Mouse (Mus musculus): Measurements from ENCODE around the gene Fbxo21.

Fbxo21 gene

GRCm38 (mm10) chr5:117980921-117981320 is 4.4 kb downstream of the Fbxo21 start:
- DNase-seq (ENCODE audit: low spot score), result no peak

- DNase-seq (ENCODE audit: low spot score), result no peak
Measured at GRCm38 (mm10) chr5:117981943-117982342, 5.4 kb downstream of the Fbxo21 start.

- no peak for DNase-seq (ENCODE audit: low spot score)
Measured at GRCm38 (mm10) chr5:117986327-117986726, 9.8 kb downstream of the Fbxo21 start.

- DNase-seq (ENCODE audit: low spot score), result no peak
Measured at GRCm38 (mm10) chr5:117987891-117988290, 11.4 kb downstream of the Fbxo21 start.

- no peak for DNase-seq (ENCODE audit: low spot score)
Measured at GRCm38 (mm10) chr5:117988367-117988766, 11.8 kb downstream of the Fbxo21 start.

- no peak for DNase-seq (ENCODE audit: low spot score)
Measured at GRCm38 (mm10) chr5:117989773-117990172, 13.2 kb downstream of the Fbxo21 start.

- no peak for DNase-seq (ENCODE audit: low spot score)
Measured at GRCm38 (mm10) chr5:117990957-117991356, 14.4 kb downstream of the Fbxo21 start.

GRCm38 (mm10) chr5:117993550-117993949 is 17.0 kb downstream of the Fbxo21 start:
- DNase-seq (ENCODE audit: low spot score), result no peak

GRCm38 (mm10) chr5:117995372-117995901 is 18.9 kb downstream of the Fbxo21 start:
- DNase-seq (ENCODE audit: low spot score), result no peak

- DNase-seq (ENCODE audit: low spot score), result no peak
Measured at GRCm38 (mm10) chr5:117995911-117996310, 19.4 kb downstream of the Fbxo21 start.

- DNase-seq (ENCODE audit: low spot score), result no peak
Measured at GRCm38 (mm10) chr5:117996581-117996980, 20.1 kb downstream of the Fbxo21 start.

- DNase-seq (ENCODE audit: low spot score), result no peak
Measured at GRCm38 (mm10) chr5:117997434-117997970, 21.0 kb downstream of the Fbxo21 start.

- DNase-seq (ENCODE audit: low spot score), result no peak
Measured at GRCm38 (mm10) chr5:117999061-117999460, 22.5 kb downstream of the Fbxo21 start.

GRCm38 (mm10) chr5:117999584-117999983 is 23.1 kb downstream of the Fbxo21 start:
- no peak for DNase-seq (ENCODE audit: low spot score)

GRCm38 (mm10) chr5:118002059-118002458 is 25.5 kb downstream of the Fbxo21 start:
- DNase-seq (ENCODE audit: low spot score), result no peak

GRCm38 (mm10) chr5:118004619-118005018 is 28.1 kb downstream of the Fbxo21 start:
- DNase-seq (ENCODE audit: low spot score), result no peak

- no peak for DNase-seq (ENCODE audit: low spot score)
Measured at GRCm38 (mm10) chr5:118005728-118006127, 29.2 kb downstream of the Fbxo21 start.

GRCm38 (mm10) chr5:118008344-118008743 is 31.8 kb downstream of the Fbxo21 start:
- DNase-seq (ENCODE audit: low spot score), result no peak

GRCm38 (mm10) chr5:118010872-118011271 is 34.3 kb downstream of the Fbxo21 start:
- no peak for DNase-seq (ENCODE audit: low spot score)

GRCm38 (mm10) chr5:118011796-118012195 is 35.3 kb downstream of the Fbxo21 start:
- no peak for DNase-seq (ENCODE audit: low spot score)

GRCm38 (mm10) chr5:118015028-118015427 is 38.5 kb downstream of the Fbxo21 start:
- no peak for DNase-seq (ENCODE audit: low spot score)

- no peak for DNase-seq (ENCODE audit: low spot score)
Measured at GRCm38 (mm10) chr5:118015669-118016068, 39.1 kb downstream of the Fbxo21 start.

GRCm38 (mm10) chr5:118017527-118017926 is 41.0 kb downstream of the Fbxo21 start:
- DNase-seq (ENCODE audit: low spot score), result no peak

- DNase-seq (ENCODE audit: low spot score), result no peak
Measured at GRCm38 (mm10) chr5:118019905-118020304, 43.4 kb downstream of the Fbxo21 start.

All from layer of hippocampus, adult 9-10 months (tissue).